Mouse (Mus musculus): ENCODE results near the gene Ybx3. TPM values are rescaled to one million over a fixed set of nuclear protein-coding genes. Genes with fewer than 3 reads are reported as not detected.

The Ybx3 gene
- total and polyA plus RNA-seq, 2 experiments from 2014 or later = 33.6 to 111 TPM

- DNase-seq (ENCODE audit: low spot score) (no peak), ATAC-seq (ENCODE audit: low FRiP score) (no peak)
- Histone ChIP-seq H3K27me3 (ENCODE audit: insufficient read depth, low read length) (no peaks in the 10 kb centered on the region), H3K36me3 (ENCODE audit: insufficient read depth, low read length) (peaks cover 30% of the 10 kb centered on the region), H3K9ac (replicated peaks; ENCODE audit: low read length, poor library complexity, severe bottlenecking) (no peak overlapping the region), H3K4me2 (ENCODE audit: low read depth, low read length, poor library complexity, severe bottlenecking) (no peak overlapping the region), H3K9me3 (ENCODE audit: low read length) (no peaks in the 10 kb centered on the region), H3K4me1 (ENCODE audit: insufficient read depth, low read length) (no peaks in the 10 kb centered on the region), H3K4me3 (ENCODE audit: low read depth, low read length) (no peak overlapping the region), H3K27ac (ENCODE audit: low read depth, low read length) (no peak overlapping the region)
- 85% methylated on average over 8 of the region's 8 CpGs for WGBS
- no peak for TF ChIP-seq CTCF (IDR thresholded peaks at IDR 0.05)
Observed at GRCm38 (mm10) chr6:131369866-131370616, 18.2 kb downstream of the Ybx3 start.

DNA sequence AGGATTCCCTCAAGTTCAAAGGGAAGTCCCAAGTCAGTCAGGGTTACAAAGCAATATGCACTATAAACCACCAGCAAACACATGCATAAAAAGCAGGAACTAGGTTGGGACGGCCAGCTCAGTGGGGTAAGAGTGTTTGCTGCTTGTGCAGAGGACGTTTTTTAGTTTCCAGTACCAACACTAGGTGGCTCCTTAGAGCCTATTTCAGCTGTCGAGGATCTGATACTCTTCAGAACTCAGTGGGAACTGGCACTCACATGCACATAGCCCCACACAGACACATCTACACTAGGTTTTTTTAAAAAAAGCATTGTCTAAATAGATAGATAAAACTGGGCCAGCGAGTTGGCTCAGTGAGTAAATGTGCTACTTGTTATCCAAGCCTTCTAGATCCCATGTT, 21.2 kb downstream of the Ybx3 start:
- WGBS = 43% methylated on average over 4 of the region's 4 CpGs
- DNase-seq (ENCODE audit: low spot score) = peak; percentile 61
- peak; percentile 71; the same call in 1 of the 2 replicates for ATAC-seq (ENCODE audit: low FRiP score)
- Histone ChIP-seq H3K36me3 (ENCODE audit: insufficient read depth, low read length) (peaks cover 25% of the 10 kb centered on the region), H3K9me3 (ENCODE audit: low read length) (no peaks in the 10 kb centered on the region), H3K4me2 (ENCODE audit: low read depth, low read length, poor library complexity, severe bottlenecking) (no peak overlapping the region), H3K4me3 (ENCODE audit: low read depth, low read length) (no peak overlapping the region), H3K27me3 (ENCODE audit: insufficient read depth, low read length) (no peaks in the 10 kb centered on the region), H3K4me1 (ENCODE audit: insufficient read depth, low read length) (no peaks in the 10 kb centered on the region), H3K27ac (ENCODE audit: low read depth, low read length) (no peak overlapping the region), H3K9ac (replicated peaks; ENCODE audit: low read length, poor library complexity, severe bottlenecking) (no peak overlapping the region)
- peak; percentile 72 for TF ChIP-seq CTCF (IDR thresholded peaks at IDR 0.05)

DNA sequence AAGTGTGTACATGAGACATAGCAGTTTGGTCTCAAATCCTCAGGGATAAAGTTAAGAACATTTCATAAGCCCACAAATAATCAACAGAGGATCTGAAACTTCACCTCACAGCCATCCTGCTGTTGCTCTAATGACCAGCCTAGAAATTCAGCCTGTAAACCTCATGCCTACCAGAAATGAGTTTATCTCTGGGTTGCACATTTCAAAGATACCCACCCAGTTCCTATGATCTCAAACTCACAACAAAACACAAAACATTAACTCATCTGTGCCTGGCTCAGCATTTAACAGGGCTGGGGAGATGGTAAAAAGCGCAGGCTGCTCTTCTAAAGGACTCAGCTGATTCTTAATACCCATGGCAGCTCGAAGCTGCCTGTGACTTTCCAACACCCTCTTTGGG, 23.9 kb downstream of the Ybx3 start:
- Histone ChIP-seq H3K9me3 (ENCODE audit: low read length) (no peaks in the 10 kb centered on the region), H3K9ac (replicated peaks; ENCODE audit: low read length, poor library complexity, severe bottlenecking) (no peak overlapping the region), H3K4me2 (ENCODE audit: low read depth, low read length, poor library complexity, severe bottlenecking) (no peak overlapping the region), H3K27ac (ENCODE audit: low read depth, low read length) (no peak overlapping the region), H3K27me3 (ENCODE audit: insufficient read depth, low read length) (no peaks in the 10 kb centered on the region), H3K36me3 (ENCODE audit: insufficient read depth, low read length) (peaks cover 25% of the 10 kb centered on the region), H3K4me3 (ENCODE audit: low read depth, low read length) (no peak overlapping the region), H3K4me1 (ENCODE audit: insufficient read depth, low read length) (no peaks in the 10 kb centered on the region)
- TF ChIP-seq CTCF (IDR thresholded peaks at IDR 0.05) = no peak
- WGBS = 98% methylated on average over 2 of the region's 2 CpGs
- ATAC-seq (ENCODE audit: low FRiP score) (no peak), DNase-seq (ENCODE audit: low spot score) (no peak)

GRCm38 (mm10) chr6:131362987-131363765, 25.1 kb downstream of the Ybx3 start:
- H3K4me1 ChIP-seq (ENCODE audit: insufficient read depth, low read length) = no peaks in the 10 kb centered on the region
- H3K4me2 ChIP-seq (ENCODE audit: low read depth, low read length, poor library complexity, severe bottlenecking) = no peak overlapping the region
- TF ChIP-seq CTCF (IDR thresholded peaks at IDR 0.05) = no peak
- 87% methylated on average over 7 of the region's 7 CpGs for WGBS
- DNase-seq (ENCODE audit: low spot score) = no peak
- H3K4me3 ChIP-seq (ENCODE audit: low read depth, low read length) = no peak overlapping the region
- no peaks in the 10 kb centered on the region for H3K27me3 ChIP-seq (ENCODE audit: insufficient read depth, low read length)
- no peaks in the 10 kb centered on the region for H3K9me3 ChIP-seq (ENCODE audit: low read length)
- no peak overlapping the region for H3K27ac ChIP-seq (ENCODE audit: low read depth, low read length)
- H3K9ac ChIP-seq (replicated peaks; ENCODE audit: low read length, poor library complexity, severe bottlenecking) = no peak overlapping the region
- H3K36me3 ChIP-seq (ENCODE audit: insufficient read depth, low read length) = peaks cover 21% of the 10 kb centered on the region
- ATAC-seq (ENCODE audit: low FRiP score) = no peak

DNA sequence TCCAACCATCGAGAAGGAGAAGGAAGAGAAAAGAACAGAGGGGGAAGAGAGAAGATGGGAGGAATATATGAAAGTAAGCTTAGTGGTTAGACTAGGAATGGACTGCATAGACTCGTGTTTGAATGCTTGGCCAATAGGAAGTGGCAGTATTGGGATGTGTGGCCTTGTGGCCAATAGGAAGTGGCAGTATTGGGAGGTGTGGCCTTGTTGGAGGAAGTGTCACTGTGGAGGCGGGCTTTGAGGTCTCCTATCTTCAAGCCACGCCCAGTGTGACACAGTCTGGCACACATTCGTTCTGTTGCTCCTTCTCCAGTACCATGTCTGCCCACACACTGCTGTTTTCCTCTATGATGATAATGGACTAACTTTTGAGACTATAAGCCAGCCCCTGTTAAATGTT, 27.6 kb downstream of the Ybx3 start:
- DNase-seq (ENCODE audit: low spot score) (no peak), ATAC-seq (ENCODE audit: low FRiP score) (0 out of 2 replicates have a peak, but pooled peaks have one; percentile 41)
- TF ChIP-seq CTCF (IDR thresholded peaks at IDR 0.05) = no peak

DNA sequence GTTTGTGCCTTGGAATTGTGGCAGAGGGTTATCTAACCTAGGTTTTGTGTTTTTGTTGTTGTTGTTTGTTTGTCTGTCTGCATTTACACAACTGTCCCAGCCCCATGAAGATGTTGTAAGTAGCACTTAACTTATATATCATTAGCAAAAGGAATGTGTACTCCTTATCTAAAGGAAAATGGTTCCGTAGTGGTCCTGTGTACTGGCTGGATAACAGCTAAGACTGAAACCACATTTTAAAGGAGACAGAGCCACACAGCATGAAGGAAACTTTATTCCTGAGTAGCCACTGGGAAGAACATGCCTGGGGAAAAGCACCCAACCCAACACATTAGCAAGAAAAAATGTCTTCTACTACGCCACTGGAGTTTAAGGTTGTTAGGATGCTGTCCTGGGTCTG, 28.7 kb downstream of the Ybx3 start:
- DNase-seq (ENCODE audit: low spot score) = no peak
- no peak for ATAC-seq (ENCODE audit: low FRiP score)
- Histone ChIP-seq H3K4me3 (ENCODE audit: low read depth, low read length) (no peak overlapping the region), H3K9me3 (ENCODE audit: low read length) (no peaks in the 10 kb centered on the region), H3K27ac (ENCODE audit: low read depth, low read length) (no peak overlapping the region), H3K27me3 (ENCODE audit: insufficient read depth, low read length) (no peaks in the 10 kb centered on the region), H3K9ac (replicated peaks; ENCODE audit: low read length, poor library complexity, severe bottlenecking) (no peak overlapping the region), H3K4me2 (ENCODE audit: low read depth, low read length, poor library complexity, severe bottlenecking) (no peak overlapping the region), H3K36me3 (ENCODE audit: insufficient read depth, low read length) (peaks cover 3% of the 10 kb centered on the region; the same call in 1 of the 2 replicates), H3K4me1 (ENCODE audit: insufficient read depth, low read length) (no peaks in the 10 kb centered on the region)
- WGBS = 93% methylated on average over 2 of the region's 2 CpGs
- TF ChIP-seq CTCF (IDR thresholded peaks at IDR 0.05) = no peak

More for the DNA sequence above, 27.6 kb downstream of the Ybx3 start:
- 82% methylated on average over 5 of the region's 5 CpGs for WGBS
- no peak overlapping the region for H3K4me3 ChIP-seq (ENCODE audit: low read depth, low read length)
- no peaks in the 10 kb centered on the region for H3K27me3 ChIP-seq (ENCODE audit: insufficient read depth, low read length)
- H3K4me2 ChIP-seq (ENCODE audit: low read depth, low read length, poor library complexity, severe bottlenecking) = no peak overlapping the region
- H3K9ac ChIP-seq (replicated peaks; ENCODE audit: low read length, poor library complexity, severe bottlenecking) = no peak overlapping the region
- H3K27ac ChIP-seq (ENCODE audit: low read depth, low read length) = no peak overlapping the region
- no peaks in the 10 kb centered on the region for H3K4me1 ChIP-seq (ENCODE audit: insufficient read depth, low read length)
- H3K9me3 ChIP-seq (ENCODE audit: low read length) = no peaks in the 10 kb centered on the region
- H3K36me3 ChIP-seq (ENCODE audit: insufficient read depth, low read length) = peaks cover 7% of the 10 kb centered on the region; the same call in 1 of the 2 replicates
